Mouse (Mus musculus) embryonic facial prominence, embryonic 14.5 days (tissue): Measurements from ENCODE around the gene Serac1. TPM values are rescaled to one million over a fixed set of nuclear protein-coding genes. Genes with fewer than 3 reads are reported as not detected.

ENCODE experiments used
- ATAC-seq: fragments of 200-750 bp; cut with Nextera tagmentation; 2 replicates; pipeline ENCODE4 v1.8.0; 2017; ENCODE audit warnings: low read depth, moderate number of reproducible peaks, moderate TSS enrichment
- DNase-seq: peaks from one replicate; pipeline ENCODE4 v3.0.0-alpha.2; 2015; ENCODE audit warnings: low spot score
- H3K27ac ChIP-seq: fragments of 300-500 bp; sonication (generic); replicated peaks from 2 replicates; pipeline ENCODE4 v1.5.1; 2014; ENCODE audit warnings: low read depth, mild to moderate bottlenecking, low read length, moderate library complexity
- H3K27me3 ChIP-seq: fragments of 300-500 bp; sonication (generic); replicated peaks from 2 replicates; pipeline ENCODE4 v1.6.1; 2014; ENCODE audit warnings: low read length; ENCODE audit not compliant: control insufficient read depth, insufficient read depth
- H3K36me3 ChIP-seq: fragments of 300-500 bp; sonication (generic); 2 replicates; pipeline ENCODE4 v1.6.1; 2014; ENCODE audit warnings: low read length, mixed read lengths; ENCODE audit not compliant: control insufficient read depth, insufficient read depth
- H3K4me1 ChIP-seq: fragments of 300-500 bp; sonication (generic); 2 replicates; pipeline ENCODE4 v1.6.1; 2014; ENCODE audit warnings: antibody characterized with exemption, low read length; ENCODE audit not compliant: control insufficient read depth, insufficient read depth
- H3K4me2 ChIP-seq: fragments of 300-500 bp; sonication (generic); 2 replicates; pipeline ENCODE4 v1.6.1; 2014; ENCODE audit warnings: low read depth, mild to moderate bottlenecking, low read length, moderate library complexity, mixed read lengths
- H3K4me3 ChIP-seq: fragments of 300-500 bp; sonication (generic); 2 replicates; pipeline ENCODE4 v1.5.1; 2014; ENCODE audit warnings: low read depth, mild to moderate bottlenecking, low read length
- H3K9ac ChIP-seq: fragments of 300-500 bp; sonication (generic); 2 replicates; pipeline ENCODE4 v1.6.1; 2014; ENCODE audit warnings: low read depth, mild to moderate bottlenecking, low read length, moderate library complexity, mixed read lengths
- H3K9me3 ChIP-seq: fragments of 300-500 bp; sonication (generic); 2 replicates; pipeline ENCODE4 v1.6.1; 2016; ENCODE audit warnings: low read length; ENCODE audit not compliant: control insufficient read depth
- WGBS: fragments of 180-500 bp; shearing (Covaris S2); extraction: QIAGEN DNeasy Blood & Tissue Kit; methylation state at CpG from one replicate; pipeline ENCODE4 v1.1.7; 2014; 5-methylcytosine and 5-hydroxymethylcytosine counted together
- polyA plus RNA-seq: library from polyadenylated mRNA; unstranded; fragments of >200 nt; fragmentation: Nextera tagmentation; extraction: Ambion mirVana; gene quantifications from 2 replicates; pipeline ENCODE4 v1.2.1, GENCODE M21; 2014

The Serac1 gene
- 4.6 and 5.8 TPM in 2 replicates for polyA plus RNA-seq

DNA sequence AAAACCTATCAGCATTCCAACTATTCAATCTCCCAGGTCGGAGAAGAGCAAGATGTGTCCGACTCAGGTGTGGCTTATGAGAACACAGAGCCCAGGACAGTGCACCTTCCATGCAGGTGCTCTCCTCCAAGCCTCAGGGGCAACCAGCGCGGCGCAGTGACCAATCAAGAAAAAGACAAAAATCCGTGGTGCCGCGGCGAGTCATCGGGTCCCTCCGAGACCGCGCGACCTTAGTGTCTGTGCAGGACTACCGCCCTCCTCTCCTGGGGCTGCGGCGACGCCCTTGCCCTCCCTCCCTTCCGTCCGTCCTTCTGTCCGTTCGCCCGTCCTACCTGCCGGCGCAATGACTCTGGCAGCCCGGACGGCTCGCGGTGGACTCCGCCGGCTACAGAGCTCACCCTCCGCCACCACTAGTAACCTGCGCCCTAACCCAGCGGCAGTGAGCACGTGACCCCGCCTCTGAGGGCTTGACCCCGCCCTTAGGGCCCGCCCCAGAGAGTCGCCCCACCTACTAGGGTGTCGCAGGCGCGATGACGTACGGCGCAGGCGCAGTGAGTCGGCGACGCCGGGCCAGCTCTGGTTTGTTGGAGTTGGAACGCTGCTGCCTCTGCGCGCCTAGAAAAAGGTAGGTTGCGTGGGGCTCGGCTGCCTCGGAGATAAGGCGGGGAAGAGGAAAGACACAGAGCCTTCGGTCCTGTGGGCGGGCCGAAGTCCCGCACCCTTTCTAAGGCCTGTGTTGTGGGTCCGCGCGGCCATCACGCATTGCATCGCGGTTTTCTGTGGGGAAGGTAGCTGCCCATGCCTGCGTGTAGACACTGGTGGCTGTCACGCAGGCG is at the start of gene Serac1, which contains the start of gene Gtf2h5:
Serac1 (minus strand) TSS at position 455 of the 836 bp plus-strand sequence.
Gtf2h5 (plus strand) TSS at position 500 of the 836 bp plus-strand sequence.
- WGBS: under 1% methylated on average over 61 of the region's 70 CpGs
- Histone ChIP-seq H3K9me3 (no peaks in the 10 kb centered on the region), H3K4me1 (peaks cover 9% of the 10 kb centered on the region), H3K4me2 (peak within 1 kb of the TSS; percentile 87), H3K9ac (peak within 1 kb of the TSS; percentile 88), H3K27ac (peak within 1 kb of the TSS; percentile 89), H3K4me3 (peak within 1 kb of the TSS; percentile 82), H3K27me3 (no peaks in the 10 kb centered on the region), H3K36me3 (peaks cover 15% of the 10 kb centered on the region)
- peak; percentile 97 for DNase-seq
- ATAC-seq: peak; percentile 99

DNA sequence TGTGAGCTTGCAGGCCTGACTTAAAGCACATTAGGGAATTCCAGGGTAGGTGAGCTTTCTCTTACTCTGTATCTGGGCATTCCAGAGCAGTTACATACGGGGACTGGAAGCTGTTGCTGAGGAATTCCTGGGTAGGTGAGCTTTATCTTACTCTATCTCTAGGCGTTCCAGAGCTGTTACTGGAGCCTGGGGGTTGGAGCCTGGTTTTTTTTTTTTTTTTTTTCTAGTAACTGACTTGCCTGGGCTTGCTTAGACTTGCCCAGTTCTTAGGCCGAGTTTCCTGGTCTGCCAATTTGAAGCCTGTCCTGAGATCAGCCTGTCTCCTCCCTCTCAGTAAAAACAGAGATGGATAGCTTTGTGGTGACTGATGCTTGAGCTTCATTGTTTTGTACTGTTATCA is 48.5 kb upstream of the Serac1 start:
- Histone ChIP-seq H3K4me2 (no peak overlapping the region), H3K27me3 (no peaks in the 10 kb centered on the region), H3K4me1 (no peaks in the 10 kb centered on the region; the same call in 1 of the 2 replicates), H3K27ac (no peak overlapping the region), H3K9me3 (no peaks in the 10 kb centered on the region), H3K36me3 (peaks cover 28% of the 10 kb centered on the region), H3K9ac (no peak overlapping the region), H3K4me3 (no peak overlapping the region)
- ATAC-seq (no peak), DNase-seq (no peak)
- 39% methylated on average over 3 of the region's 3 CpGs for WGBS

DNA sequence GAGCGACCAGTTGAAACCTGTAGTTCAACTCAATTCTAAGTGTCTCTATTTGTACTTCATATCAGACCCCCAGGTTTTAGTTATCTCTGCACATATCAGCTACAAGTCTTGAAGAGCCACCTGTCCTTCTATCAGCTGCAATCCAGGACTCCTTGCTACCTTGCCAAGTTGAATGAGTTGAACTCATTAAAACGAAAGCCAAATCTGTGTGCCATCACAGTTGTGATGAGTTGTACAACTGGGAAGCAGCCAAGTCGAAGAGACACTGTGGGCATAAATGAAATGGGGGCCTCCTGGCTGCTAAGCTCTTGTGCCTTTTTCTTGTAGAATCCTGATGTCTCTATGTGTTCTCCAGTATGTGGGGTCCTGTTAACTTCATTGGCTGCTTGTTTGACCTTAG is 45.9 kb upstream of the Serac1 start:
- Histone ChIP-seq H3K4me3 (no peak overlapping the region), H3K9me3 (no peaks in the 10 kb centered on the region), H3K9ac (no peak overlapping the region), H3K36me3 (peaks cover 31% of the 10 kb centered on the region), H3K4me1 (no peaks in the 10 kb centered on the region; the same call in 1 of the 2 replicates), H3K27ac (no peak overlapping the region), H3K27me3 (no peaks in the 10 kb centered on the region), H3K4me2 (no peak overlapping the region)
- WGBS: 96% methylated on average over 3 of the region's 3 CpGs
- no peak for ATAC-seq
- DNase-seq: no peak

DNA sequence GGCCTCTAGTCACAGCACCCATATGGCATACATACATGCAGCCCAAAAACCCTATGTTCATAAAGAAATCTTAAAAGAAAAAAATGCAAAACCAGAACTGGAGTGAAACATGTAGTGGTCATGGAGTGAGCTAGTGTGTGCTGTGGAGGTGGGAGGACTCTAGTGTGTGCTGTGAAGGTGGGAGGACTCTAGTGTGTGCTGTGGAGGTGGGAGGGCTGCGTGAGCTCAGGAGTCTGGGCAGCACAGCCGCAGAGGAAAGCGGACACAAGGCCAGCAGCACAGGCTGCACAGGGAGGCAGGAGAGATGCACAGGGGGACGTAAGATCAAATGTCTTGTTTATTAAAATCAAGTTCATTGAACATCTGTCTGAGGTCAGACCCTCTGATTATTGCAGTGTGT is 44.2 kb upstream of the Serac1 start:
- Histone ChIP-seq H3K27me3 (no peaks in the 10 kb centered on the region), H3K9ac (no peak overlapping the region), H3K27ac (no peak overlapping the region), H3K9me3 (no peaks in the 10 kb centered on the region), H3K4me1 (no peaks in the 10 kb centered on the region; the same call in 1 of the 2 replicates), H3K36me3 (peaks cover 31% of the 10 kb centered on the region), H3K4me2 (no peak overlapping the region), H3K4me3 (no peak overlapping the region)
- 78% methylated on average over 4 of the region's 4 CpGs for WGBS
- ATAC-seq (no peak), DNase-seq (no peak)

DNA sequence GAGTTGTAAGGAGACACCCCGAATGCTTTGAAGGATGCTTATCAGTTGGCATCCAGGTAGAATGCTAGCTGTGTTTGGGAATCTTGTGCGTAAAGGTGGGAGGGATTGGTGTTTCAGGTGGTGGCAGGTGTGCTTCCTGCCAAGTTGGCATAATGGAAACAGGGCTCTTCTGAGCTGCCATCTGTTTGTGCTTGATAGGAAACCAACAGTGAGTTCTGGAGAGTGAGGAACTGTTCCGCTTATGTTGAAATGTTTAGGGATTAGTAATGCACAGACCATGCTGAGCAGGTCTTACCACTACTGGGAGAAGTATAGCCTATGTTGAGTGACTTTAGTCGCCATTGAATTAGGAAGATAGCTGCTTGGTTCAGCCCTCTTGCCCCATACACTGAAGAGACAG is 39.3 kb upstream of the Serac1 start:
- DNase-seq (no peak), ATAC-seq (no peak)
- Histone ChIP-seq H3K4me3 (no peak overlapping the region), H3K4me2 (no peak overlapping the region), H3K9me3 (no peaks in the 10 kb centered on the region), H3K9ac (no peak overlapping the region), H3K27me3 (no peaks in the 10 kb centered on the region), H3K27ac (no peak overlapping the region), H3K4me1 (0 out of 2 replicates have a peak, but pooled peaks cover 4% of the 10 kb centered on the region), H3K36me3 (peaks cover 27% of the 10 kb centered on the region)
- WGBS: 82% methylated on average over 4 of the region's 4 CpGs

DNA sequence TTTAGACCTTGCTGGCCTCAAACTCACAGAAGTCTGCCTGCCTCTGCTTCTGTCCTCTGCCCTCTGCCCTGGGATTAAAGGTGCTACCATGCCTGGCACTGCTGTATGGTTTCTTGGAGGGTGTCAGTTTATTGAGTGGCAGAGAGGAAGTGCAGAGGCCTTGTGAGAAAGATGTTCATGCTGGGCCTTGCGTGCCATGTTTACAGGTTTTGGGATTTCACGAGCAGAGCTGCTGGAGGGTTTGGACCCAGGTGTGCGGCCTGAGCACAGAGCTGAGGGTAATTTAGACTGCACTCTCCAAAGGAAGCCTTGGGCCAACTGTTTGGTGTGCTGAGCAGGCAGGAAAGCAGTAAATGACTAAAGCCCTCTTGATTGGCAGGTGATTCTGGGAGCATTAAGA is 38.4 kb upstream of the Serac1 start:
- DNase-seq (no peak), ATAC-seq (no peak)
- no peaks in the 10 kb centered on the region for H3K27me3 ChIP-seq
- no peak overlapping the region for H3K27ac ChIP-seq
- H3K4me2 ChIP-seq: no peak overlapping the region
- 71% methylated on average over 3 of the region's 3 CpGs for WGBS
- H3K4me3 ChIP-seq: no peak overlapping the region
- no peaks in the 10 kb centered on the region for H3K9me3 ChIP-seq
- H3K4me1 ChIP-seq: 0 out of 2 replicates have a peak, but pooled peaks cover 4% of the 10 kb centered on the region
- peaks cover 21% of the 10 kb centered on the region for H3K36me3 ChIP-seq
- no peak overlapping the region for H3K9ac ChIP-seq

DNA sequence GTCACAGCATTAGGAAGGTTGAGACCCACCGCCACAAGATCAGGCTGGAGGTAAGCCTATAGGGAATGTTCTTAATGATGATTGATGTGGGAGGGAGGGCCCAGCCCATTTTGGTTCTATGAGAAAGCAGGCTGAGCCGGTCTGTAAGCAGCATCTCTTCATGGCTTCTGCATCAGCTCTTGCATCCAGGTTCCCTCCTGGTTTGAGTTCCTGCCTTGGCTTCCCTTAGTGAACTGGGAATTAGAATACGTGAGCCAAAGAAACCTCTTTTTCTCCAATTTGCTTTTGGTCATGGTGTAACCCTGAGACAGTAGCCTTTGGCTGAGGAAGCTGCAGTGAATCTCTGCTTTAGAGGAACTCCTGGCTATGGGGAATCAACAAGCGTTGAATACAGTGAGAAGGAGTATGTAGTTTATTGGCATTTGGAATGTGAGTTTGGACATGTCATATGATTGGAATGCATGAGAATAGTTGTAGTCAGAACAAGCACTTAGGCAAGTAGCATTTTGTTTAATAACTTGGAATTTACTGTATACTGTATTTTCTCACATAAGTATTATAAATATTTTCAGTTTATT is 37.7 kb upstream of the Serac1 start:
- H3K4me3 ChIP-seq: no peak overlapping the region
- H3K4me2 ChIP-seq: no peak overlapping the region
- WGBS: 73% methylated on average over 4 of the region's 4 CpGs
- H3K4me1 ChIP-seq: 0 out of 2 replicates have a peak, but pooled peaks cover 4% of the 10 kb centered on the region
- 0 out of 2 replicates have a peak, but pooled peaks have one; percentile 26 for ATAC-seq
- no peak overlapping the region for H3K27ac ChIP-seq
- H3K9ac ChIP-seq: no peak overlapping the region
- H3K36me3 ChIP-seq: peaks cover 15% of the 10 kb centered on the region
- peak; percentile 21 for DNase-seq
- H3K27me3 ChIP-seq: no peaks in the 10 kb centered on the region
- H3K9me3 ChIP-seq: no peaks in the 10 kb centered on the region

DNA sequence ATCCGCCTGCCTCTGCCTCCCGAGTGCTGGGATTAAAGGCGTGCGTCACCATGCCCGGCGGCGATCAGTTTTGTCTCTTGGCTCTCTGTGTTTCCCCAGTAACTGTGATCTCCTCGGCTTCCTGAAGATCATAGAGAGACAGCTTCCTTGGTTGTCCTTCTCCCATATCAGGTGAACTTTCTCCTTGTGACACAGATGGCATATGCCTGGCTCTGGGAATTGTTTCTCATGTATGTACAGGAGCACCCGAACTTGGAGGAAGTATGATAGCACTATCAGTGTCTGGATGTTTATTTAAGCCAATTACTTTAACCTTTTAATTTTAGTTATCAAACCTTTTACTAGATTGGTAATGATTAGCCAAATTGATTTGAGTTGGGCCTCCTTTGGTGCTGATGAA is 35.5 kb upstream of the Serac1 start:
- DNase-seq: no peak
- ATAC-seq: no peak
- Histone ChIP-seq H3K4me1 (0 out of 2 replicates have a peak, but pooled peaks cover 4% of the 10 kb centered on the region), H3K27me3 (no peaks in the 10 kb centered on the region), H3K4me3 (no peak overlapping the region), H3K27ac (no peak overlapping the region), H3K36me3 (peaks cover 23% of the 10 kb centered on the region), H3K9ac (no peak overlapping the region), H3K4me2 (no peak overlapping the region), H3K9me3 (no peaks in the 10 kb centered on the region)
- WGBS: 97% methylated on average over 9 of the region's 9 CpGs
